Mouse (Mus musculus): ENCODE data around the gene Neo1. TPM values are rescaled to one million over a fixed set of nuclear protein-coding genes. Genes with fewer than 3 reads are reported as not detected.

Neo1 gene
- polyA plus RNA-seq, 1 experiment from 2014 or later: 11.5 TPM

- no peak overlapping the region for H3K4me2 ChIP-seq (replicated peaks; ENCODE audit: low read depth)
- H3K36me3 ChIP-seq (ENCODE audit: control insufficient read depth, insufficient read depth, low read length): no peaks in the 10 kb centered on the region
- H3K4me1 ChIP-seq (replicated peaks; ENCODE audit: control insufficient read depth, insufficient read depth): no peaks in the 10 kb centered on the region
- H3K27me3 ChIP-seq (ENCODE audit: control insufficient read depth, insufficient read depth, low read length): no peaks in the 10 kb centered on the region
- no peak overlapping the region for H3K27ac ChIP-seq (replicated peaks)
- DNase-seq (ENCODE audit: low spot score) (peak; percentile 64), ATAC-seq (ENCODE audit: low FRiP score, low TSS enrichment) (no peak)
- H3K4me3 ChIP-seq (ENCODE audit: low read depth, low read length): no peak overlapping the region
- H3K9me3 ChIP-seq (ENCODE audit: control insufficient read depth, low read length): no peaks in the 10 kb centered on the region
- 17% methylated on average over 6 of the region's 6 CpGs for WGBS
- H3K9ac ChIP-seq (ENCODE audit: low read length): no peak overlapping the region
- TF ChIP-seq CTCF (IDR thresholded peaks at IDR 0.05; ENCODE audit: low read depth): no peak
- TF ChIP-seq EP300 (optimal IDR thresholded peaks at IDR 0.05): no peak
Observed at GRCm38 (mm10) chr9:58841655-58842054, 194.6 kb downstream of the Neo1 start.

GRCm38 (mm10) chr9:58838504-58838903 is 197.7 kb downstream of the Neo1 start:
- Histone ChIP-seq H3K36me3 (ENCODE audit: control insufficient read depth, insufficient read depth, low read length) (no peaks in the 10 kb centered on the region), H3K27me3 (ENCODE audit: control insufficient read depth, insufficient read depth, low read length) (no peaks in the 10 kb centered on the region), H3K27ac (replicated peaks) (no peak overlapping the region), H3K4me1 (replicated peaks; ENCODE audit: control insufficient read depth, insufficient read depth) (no peaks in the 10 kb centered on the region), H3K4me2 (replicated peaks; ENCODE audit: low read depth) (no peak overlapping the region), H3K9me3 (ENCODE audit: control insufficient read depth, low read length) (no peaks in the 10 kb centered on the region), H3K9ac (ENCODE audit: low read length) (no peak overlapping the region), H3K4me3 (ENCODE audit: low read depth, low read length) (no peak overlapping the region)
- DNase-seq (ENCODE audit: low spot score) (no peak), ATAC-seq (ENCODE audit: low FRiP score, low TSS enrichment) (peak; percentile 43; the same call in 1 of the 2 replicates)
- TF ChIP-seq CTCF (IDR thresholded peaks at IDR 0.05; ENCODE audit: low read depth): no peak
- TF ChIP-seq EP300 (optimal IDR thresholded peaks at IDR 0.05): no peak
- WGBS: 76% methylated on average over 5 of the region's 5 CpGs

DNA sequence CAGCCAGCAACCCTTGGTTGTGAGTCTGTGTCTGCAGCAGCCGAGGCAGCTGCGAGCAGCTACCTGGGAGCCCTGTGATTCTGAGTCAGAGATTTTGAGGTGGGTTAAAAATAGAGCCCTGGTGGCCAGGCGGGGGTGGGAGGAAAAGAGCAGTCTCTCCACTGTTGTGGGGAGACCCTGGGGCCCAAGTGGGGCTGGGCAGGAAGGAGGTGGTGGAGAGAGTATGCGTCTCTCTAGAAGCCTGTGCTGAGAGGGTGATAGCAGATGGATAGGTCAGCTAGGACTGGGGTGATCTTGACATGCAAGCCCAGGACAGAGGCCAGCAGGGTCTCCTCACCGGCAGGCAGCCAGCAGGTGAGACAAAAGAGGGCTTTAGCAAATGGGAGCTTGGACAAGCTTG is 199.1 kb downstream of the Neo1 start:
- Histone ChIP-seq H3K27ac (replicated peaks) (no peak overlapping the region), H3K9me3 (ENCODE audit: control insufficient read depth, low read length) (no peaks in the 10 kb centered on the region), H3K4me3 (ENCODE audit: low read depth, low read length) (no peak overlapping the region), H3K27me3 (ENCODE audit: control insufficient read depth, insufficient read depth, low read length) (no peaks in the 10 kb centered on the region), H3K9ac (ENCODE audit: low read length) (no peak overlapping the region), H3K36me3 (ENCODE audit: control insufficient read depth, insufficient read depth, low read length) (no peaks in the 10 kb centered on the region), H3K4me2 (replicated peaks; ENCODE audit: low read depth) (no peak overlapping the region), H3K4me1 (replicated peaks; ENCODE audit: control insufficient read depth, insufficient read depth) (no peaks in the 10 kb centered on the region)
- no peak for ATAC-seq (ENCODE audit: low FRiP score, low TSS enrichment)
- DNase-seq (ENCODE audit: low spot score): no peak
- WGBS: 54% methylated on average over 5 of the region's 5 CpGs
- no peak for TF ChIP-seq EP300 (optimal IDR thresholded peaks at IDR 0.05)
- no peak for TF ChIP-seq CTCF (IDR thresholded peaks at IDR 0.05; ENCODE audit: low read depth)

DNA sequence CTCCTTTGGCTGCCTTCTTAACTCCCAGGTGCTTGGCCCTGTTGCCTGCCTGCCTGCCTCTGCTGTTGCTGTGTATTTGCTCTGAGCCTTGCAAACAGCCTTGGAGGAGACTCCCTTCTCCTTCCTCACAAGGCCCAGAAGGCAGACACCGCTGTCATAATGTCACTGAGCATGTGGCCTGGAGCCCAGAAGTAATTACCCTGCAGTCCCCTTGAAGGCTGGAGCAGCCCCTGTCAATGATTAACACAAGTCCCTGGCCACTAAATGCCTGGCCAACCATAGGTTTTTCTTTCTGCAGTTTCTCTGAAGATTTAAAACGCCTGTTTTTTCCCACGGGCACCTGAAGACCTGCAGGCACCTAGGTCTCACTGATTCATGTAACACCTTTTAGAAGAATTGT is 203.3 kb downstream of the Neo1 start:
- no peak for DNase-seq (ENCODE audit: low spot score)
- no peak for TF ChIP-seq EP300 (optimal IDR thresholded peaks at IDR 0.05)
- no peak for TF ChIP-seq CTCF (IDR thresholded peaks at IDR 0.05; ENCODE audit: low read depth)
- no peak overlapping the region for H3K9ac ChIP-seq (ENCODE audit: low read length)

DNA sequence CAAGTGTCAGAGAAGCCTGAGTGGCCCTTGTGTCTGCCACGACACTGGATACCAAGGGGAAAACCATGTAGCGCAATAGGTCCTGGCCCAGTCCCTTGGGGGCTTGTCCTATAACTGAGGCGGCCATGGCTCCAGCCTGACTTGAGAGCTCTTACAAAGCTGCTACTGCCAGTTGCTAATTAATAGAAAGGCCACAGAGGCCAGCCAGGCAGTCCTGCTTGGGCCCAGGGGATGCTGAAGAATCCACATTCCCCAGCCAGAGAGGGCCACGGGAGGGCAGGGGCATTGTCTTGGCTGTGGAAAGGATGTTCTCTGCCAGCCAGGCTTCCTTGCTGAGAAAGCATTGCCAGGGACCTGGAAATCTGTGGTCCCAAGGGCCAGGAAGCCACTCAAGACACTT is 206.6 kb downstream of the Neo1 start:
- DNase-seq (ENCODE audit: low spot score) (no peak), ATAC-seq (ENCODE audit: low FRiP score, low TSS enrichment) (no peak)
- Histone ChIP-seq H3K4me3 (ENCODE audit: low read depth, low read length) (no peak overlapping the region), H3K9ac (ENCODE audit: low read length) (no peak overlapping the region), H3K9me3 (ENCODE audit: control insufficient read depth, low read length) (no peaks in the 10 kb centered on the region), H3K27me3 (ENCODE audit: control insufficient read depth, insufficient read depth, low read length) (no peaks in the 10 kb centered on the region), H3K36me3 (ENCODE audit: control insufficient read depth, insufficient read depth, low read length) (no peaks in the 10 kb centered on the region), H3K4me2 (replicated peaks; ENCODE audit: low read depth) (no peak overlapping the region), H3K27ac (replicated peaks) (no peak overlapping the region), H3K4me1 (replicated peaks; ENCODE audit: control insufficient read depth, insufficient read depth) (no peaks in the 10 kb centered on the region)
- TF ChIP-seq CTCF (IDR thresholded peaks at IDR 0.05; ENCODE audit: low read depth) (no peak), EP300 (optimal IDR thresholded peaks at IDR 0.05) (no peak)
- 77% methylated on average over 4 of the region's 4 CpGs for WGBS

More for the DNA sequence above, 203.3 kb downstream of the Neo1 start:
- WGBS: 53% methylated on average over 3 of the region's 3 CpGs
- no peaks in the 10 kb centered on the region for H3K9me3 ChIP-seq (ENCODE audit: control insufficient read depth, low read length)
- H3K4me3 ChIP-seq (ENCODE audit: low read depth, low read length): no peak overlapping the region
- ATAC-seq (ENCODE audit: low FRiP score, low TSS enrichment): no peak
- H3K27ac ChIP-seq (replicated peaks): no peak overlapping the region
- H3K36me3 ChIP-seq (ENCODE audit: control insufficient read depth, insufficient read depth, low read length): no peaks in the 10 kb centered on the region
- H3K4me2 ChIP-seq (replicated peaks; ENCODE audit: low read depth): no peak overlapping the region
- no peaks in the 10 kb centered on the region for H3K27me3 ChIP-seq (ENCODE audit: control insufficient read depth, insufficient read depth, low read length)
- no peaks in the 10 kb centered on the region for H3K4me1 ChIP-seq (replicated peaks; ENCODE audit: control insufficient read depth, insufficient read depth)

Other genes starting within 250 kb of the Neo1 start
- 0.05 and 0.12 TPM in 2 replicates for gene Hcn4, start 213.0 kb downstream of the Neo1 start, polyA plus RNA-seq (2015; fragmentation: Nextera tagmentation; extraction: Ambion mirVana)

All from stomach, postnatal 0 days (tissue).